Mouse (Mus musculus): ENCODE results near the gene Nlgn3. TPM values are rescaled to one million over a fixed set of nuclear protein-coding genes. Genes with fewer than 3 reads are reported as not detected.
A peak's percentile ranks its signal among the peaks of the same experiment; 100 is the strongest.

Gene Nlgn3
- polyA plus RNA-seq, 1 experiment, result 0.57 TPM

DNA sequence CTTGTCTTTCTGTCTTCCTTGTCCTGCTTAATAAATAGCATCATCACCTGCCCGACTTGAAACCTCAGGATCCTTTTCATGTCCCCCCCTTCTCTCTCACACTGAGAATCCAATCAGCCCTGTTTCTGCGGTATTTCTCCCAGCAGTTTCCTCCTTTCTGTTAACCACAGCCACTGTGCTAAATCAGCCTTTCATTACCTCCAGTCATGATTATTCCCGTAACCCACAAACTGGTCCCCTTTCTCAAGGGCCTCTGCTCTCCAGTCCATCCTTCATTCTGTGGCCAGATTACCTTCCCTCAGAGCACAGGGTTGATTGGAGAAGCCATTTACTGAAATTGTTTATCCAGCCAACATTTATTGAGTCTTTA lies 30.2 kb upstream of the Nlgn3 start, which contains the start of gene Gm20489:
TSS of gene Gm20489 (minus strand) at position 269 of the 370 bp plus-strand sequence.
- no peak for TF ChIP-seq CTCF (IDR thresholded peaks at IDR 0.05; ENCODE audit: insufficient read depth, low read length)
- TF ChIP-seq POLR2A (IDR thresholded peaks at IDR 0.05; ENCODE audit: borderline replicate concordance, extremely low read depth, low read depth, low read length), result no peak
- 72% methylated on average over 3 of the region's 3 CpGs for WGBS
- Histone ChIP-seq H3K4me3 (replicated peaks; ENCODE audit: extremely low read depth, low read depth, low read length) (peak within 1 kb of the TSS; percentile 66), H3K4me1 (ENCODE audit: control insufficient read depth, insufficient read depth, low read length) (no peaks in the 10 kb centered on the region; the same call in 1 of the 2 replicates)
- no peak for DNase-seq

DNA sequence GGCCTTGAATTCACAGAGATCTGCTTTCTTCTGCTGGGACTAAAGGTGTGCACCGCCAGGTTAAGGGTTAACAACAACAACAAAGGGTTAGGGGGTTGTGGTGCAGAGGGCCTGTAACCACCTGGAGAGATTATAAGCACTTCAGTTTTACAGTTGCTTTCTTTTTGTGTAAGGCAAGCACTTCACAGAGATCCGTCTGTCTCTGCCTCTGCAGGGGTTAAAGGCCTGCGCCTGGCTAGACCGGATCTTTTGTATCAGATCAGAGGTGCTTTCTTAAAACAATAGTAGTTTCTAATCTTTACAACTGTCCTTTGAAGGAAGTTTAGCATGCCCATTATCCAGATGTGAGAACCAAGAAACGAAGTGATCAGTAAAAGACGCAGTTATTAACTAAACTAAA lies 25.6 kb upstream of the Nlgn3 start:
- no peaks in the 10 kb centered on the region for H3K4me1 ChIP-seq (ENCODE audit: control insufficient read depth, insufficient read depth, low read length)
- TF ChIP-seq POLR2A (IDR thresholded peaks at IDR 0.05; ENCODE audit: borderline replicate concordance, extremely low read depth, low read depth, low read length), result no peak
- no peak for TF ChIP-seq CTCF (IDR thresholded peaks at IDR 0.05; ENCODE audit: insufficient read depth, low read length)
- peak overlapping the region; percentile 37 for H3K4me3 ChIP-seq (replicated peaks; ENCODE audit: extremely low read depth, low read depth, low read length)
- WGBS, result 31% methylated on average over 6 of the region's 6 CpGs
- no peak for DNase-seq

GRCm38 (mm10) chrX:101273875-101274738 lies 24.9 kb upstream of the Nlgn3 start, which contains the start of gene Med12:
Med12 (plus strand) TSS chrX:101274030.
- DNase-seq, result peak; percentile 79
- WGBS, result 23% methylated on average over 53 of the region's 54 CpGs
- TF ChIP-seq CTCF (IDR thresholded peaks at IDR 0.05; ENCODE audit: insufficient read depth, low read length) (no peak), POLR2A (IDR thresholded peaks at IDR 0.05; ENCODE audit: borderline replicate concordance, extremely low read depth, low read depth, low read length) (0 out of 2 replicates have a peak, but pooled peaks have one; percentile 9)
- Histone ChIP-seq H3K4me3 (replicated peaks; ENCODE audit: extremely low read depth, low read depth, low read length) (peak within 1 kb of the TSS; percentile 67), H3K4me1 (ENCODE audit: control insufficient read depth, insufficient read depth, low read length) (no peaks in the 10 kb centered on the region)

- no peak overlapping the region for H3K4me3 ChIP-seq (replicated peaks; ENCODE audit: extremely low read depth, low read depth, low read length)
These were observed 16.2 kb upstream of the Nlgn3 start for GRCm38 (mm10) chrX:101282813-101283212.

GRCm38 (mm10) chrX:101285534-101285933 lies 13.4 kb upstream of the Nlgn3 start:
- WGBS, result 29% methylated on average over 6 of the region's 6 CpGs
- Histone ChIP-seq H3K4me3 (replicated peaks; ENCODE audit: extremely low read depth, low read depth, low read length) (no peak overlapping the region), H3K4me1 (ENCODE audit: control insufficient read depth, insufficient read depth, low read length) (no peaks in the 10 kb centered on the region)
- peak; percentile 34 for DNase-seq
- TF ChIP-seq POLR2A (IDR thresholded peaks at IDR 0.05; ENCODE audit: borderline replicate concordance, extremely low read depth, low read depth, low read length), result no peak
- peak; percentile 73 for TF ChIP-seq CTCF (IDR thresholded peaks at IDR 0.05; ENCODE audit: insufficient read depth, low read length)

More at GRCm38 (mm10) chrX:101282813-101283212, 16.2 kb upstream of the Nlgn3 start:
- TF ChIP-seq POLR2A (IDR thresholded peaks at IDR 0.05; ENCODE audit: borderline replicate concordance, extremely low read depth, low read depth, low read length), result no peak
- TF ChIP-seq CTCF (IDR thresholded peaks at IDR 0.05; ENCODE audit: insufficient read depth, low read length), result no peak
- DNase-seq, result no peak
- no peaks in the 10 kb centered on the region for H3K4me1 ChIP-seq (ENCODE audit: control insufficient read depth, insufficient read depth, low read length)
- 79% methylated on average over 6 of the region's 6 CpGs for WGBS

- DNase-seq, result no peak
- no peak for TF ChIP-seq CTCF (IDR thresholded peaks at IDR 0.05; ENCODE audit: insufficient read depth, low read length)
- TF ChIP-seq POLR2A (IDR thresholded peaks at IDR 0.05; ENCODE audit: borderline replicate concordance, extremely low read depth, low read depth, low read length), result no peak
- Histone ChIP-seq H3K4me1 (ENCODE audit: control insufficient read depth, insufficient read depth, low read length) (no peaks in the 10 kb centered on the region), H3K4me3 (replicated peaks; ENCODE audit: extremely low read depth, low read depth, low read length) (no peak overlapping the region)
- 84% methylated on average over 14 of the region's 14 CpGs for WGBS
These were observed 12.9 kb upstream of the Nlgn3 start for GRCm38 (mm10) chrX:101285953-101286670.

GRCm38 (mm10) chrX:101287543-101287942 lies 11.4 kb upstream of the Nlgn3 start:
- Histone ChIP-seq H3K4me1 (ENCODE audit: control insufficient read depth, insufficient read depth, low read length) (no peaks in the 10 kb centered on the region), H3K4me3 (replicated peaks; ENCODE audit: extremely low read depth, low read depth, low read length) (no peak overlapping the region)
- TF ChIP-seq CTCF (IDR thresholded peaks at IDR 0.05; ENCODE audit: insufficient read depth, low read length), result no peak
- no peak for DNase-seq
- 80% methylated on average over 3 of the region's 3 CpGs for whole genome bisulfite sequencing

DNA sequence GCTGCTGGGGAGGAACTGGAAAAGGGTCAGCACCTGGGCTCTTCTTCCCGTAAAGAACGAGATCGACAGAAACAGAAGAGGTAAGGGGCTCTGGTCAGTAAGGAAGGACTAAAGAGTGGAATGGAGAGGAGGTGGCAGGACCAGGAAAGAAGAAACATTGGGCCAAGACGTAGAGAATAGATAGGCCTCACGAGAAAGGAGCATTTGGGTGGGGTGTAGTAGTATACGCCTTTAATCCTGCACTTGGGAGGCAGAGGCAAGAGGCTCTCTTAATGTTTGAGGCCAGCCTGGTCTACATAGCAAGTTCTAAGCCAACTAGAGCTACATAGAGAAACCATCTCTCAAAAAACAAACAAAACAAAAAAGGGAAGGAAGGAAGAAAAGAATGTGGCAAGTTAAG lies 10.5 kb upstream of the Nlgn3 start:
- no peak for DNase-seq
- Histone ChIP-seq H3K4me3 (replicated peaks; ENCODE audit: extremely low read depth, low read depth, low read length) (no peak overlapping the region), H3K4me1 (ENCODE audit: control insufficient read depth, insufficient read depth, low read length) (no peaks in the 10 kb centered on the region)
- TF ChIP-seq CTCF (IDR thresholded peaks at IDR 0.05; ENCODE audit: insufficient read depth, low read length) (no peak), POLR2A (IDR thresholded peaks at IDR 0.05; ENCODE audit: borderline replicate concordance, extremely low read depth, low read depth, low read length) (no peak)
- 86% methylated on average over 6 of the region's 6 CpGs for WGBS

DNA sequence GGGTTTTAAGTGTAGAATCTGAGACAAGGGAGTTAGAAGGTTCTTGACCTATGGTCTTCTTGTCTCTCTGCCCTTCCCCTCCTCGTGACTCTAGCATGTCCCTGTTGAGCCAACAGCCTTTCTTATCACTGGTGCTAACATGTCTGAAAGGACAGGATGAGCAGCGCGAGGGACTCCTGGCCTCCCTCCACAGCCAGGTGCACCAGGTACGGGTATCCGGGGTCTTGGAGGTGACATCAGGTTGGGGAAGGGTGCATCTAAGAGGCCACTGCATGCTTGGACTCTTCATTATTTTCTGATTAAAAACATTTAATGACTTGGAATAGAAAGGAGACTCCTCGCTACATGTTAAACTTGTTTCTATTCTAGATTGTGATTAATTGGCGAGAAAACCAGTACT lies 9.9 kb upstream of the Nlgn3 start:
- no peak for TF ChIP-seq CTCF (IDR thresholded peaks at IDR 0.05; ENCODE audit: insufficient read depth, low read length)
- TF ChIP-seq POLR2A (IDR thresholded peaks at IDR 0.05; ENCODE audit: borderline replicate concordance, extremely low read depth, low read depth, low read length), result no peak
- no peak for DNase-seq
- Histone ChIP-seq H3K4me1 (ENCODE audit: control insufficient read depth, insufficient read depth, low read length) (no peaks in the 10 kb centered on the region), H3K4me3 (replicated peaks; ENCODE audit: extremely low read depth, low read depth, low read length) (no peak overlapping the region)
- WGBS, result 89% methylated on average over 7 of the region's 7 CpGs

All from lung, adult 2 months (tissue).